Mouse (Mus musculus): ENCODE measurements around the gene Frmd7.

The Frmd7 gene

GRCm38 (mm10) chrX:50864734-50865133 is 77.8 kb downstream of the Frmd7 start:
- no peak for DNase-seq (ENCODE audit: low read depth, low spot score)

- no peak for DNase-seq (ENCODE audit: low read depth, low spot score)
Observed at GRCm38 (mm10) chrX:50863771-50864170, 78.7 kb downstream of the Frmd7 start.

GRCm38 (mm10) chrX:50850428-50851184 is 91.9 kb downstream of the Frmd7 start:
- DNase-seq (ENCODE audit: low read depth, low spot score), result no peak

Data from A20 (cell line).